Mouse (Mus musculus) hindbrain, postnatal 0 days (tissue): ENCODE measurements at regions not wholly inside any gene's neighbourhood (a gene's known extent, or its start where the extent isn't known, plus 50 kb on each side); places are given as distances from the start of the nearest gene placed in this dataset.

ENCODE experiments used
- ATAC-seq: fragments of 200-750 bp; cut with Nextera tagmentation; 2 replicates; pipeline ENCODE4 v1.8.0; 2017; ENCODE audit warnings: mild to moderate bottlenecking, moderate TSS enrichment, moderate library complexity
- DNase-seq: peaks from one replicate; pipeline ENCODE4 v3.0.0-alpha.2; 2015; ENCODE audit warnings: low spot score
- H3K27ac ChIP-seq: fragments of 300-500 bp; sonication (generic); 2 replicates; pipeline ENCODE4 v1.5.1; 2014; ENCODE audit warnings: mild to moderate bottlenecking
- H3K27me3 ChIP-seq: fragments of 300-500 bp; sonication (generic); 2 replicates; pipeline ENCODE4 v1.6.1; 2014; ENCODE audit warnings: low read length, mixed read lengths; ENCODE audit not compliant: insufficient read depth
- H3K36me3 ChIP-seq: fragments of 300-500 bp; sonication (generic); 2 replicates; pipeline ENCODE4 v1.6.1; 2014; ENCODE audit warnings: low read length, mixed read lengths; ENCODE audit not compliant: insufficient read depth
- H3K4me1 ChIP-seq: fragments of 300-500 bp; sonication (generic); 2 replicates; pipeline ENCODE4 v1.6.1; 2014; ENCODE audit warnings: antibody characterized with exemption, low read length, mixed read lengths; ENCODE audit not compliant: insufficient read depth
- H3K4me2 ChIP-seq: fragments of 300-500 bp; sonication (generic); 2 replicates; pipeline ENCODE4 v1.6.1; 2014; ENCODE audit warnings: low read depth, mild to moderate bottlenecking, low read length, moderate library complexity, mixed read lengths
- H3K4me3 ChIP-seq: fragments of 300-500 bp; sonication (generic); 2 replicates; pipeline ENCODE4 v1.5.1; 2014; ENCODE audit warnings: low read length
- H3K9ac ChIP-seq: fragments of 300-500 bp; sonication (generic); replicated peaks from 2 replicates; pipeline ENCODE4 v1.6.1; 2014; ENCODE audit warnings: mild to moderate bottlenecking, low read length, moderate library complexity, mixed read lengths
- H3K9me3 ChIP-seq: fragments of 300-500 bp; sonication (generic); 2 replicates; pipeline ENCODE4 v1.6.1; 2016; ENCODE audit warnings: low read length, mixed read lengths
- CTCF ChIP-seq: IDR thresholded peaks from 2 replicates; pipeline ENCODE4 v1.5.1; 2016; ENCODE audit warnings: antibody characterized with exemption, control low read depth, low read depth
- WGBS: fragments of 180-500 bp; shearing (Covaris S2); extraction: QIAGEN DNeasy Blood & Tissue Kit; methylation state at CpG from one replicate; pipeline ENCODE4 v1.1.7; 2014; 5-methylcytosine and 5-hydroxymethylcytosine counted together

- no peak overlapping the region for H3K4me3 ChIP-seq
- no peak overlapping the region for H3K4me2 ChIP-seq
- DNase-seq (no peak), ATAC-seq (no peak)
- no peaks in the 10 kb centered on the region for H3K27me3 ChIP-seq
- TF ChIP-seq CTCF = no peak
- WGBS = 70% methylated on average over 2 of the region's 2 CpGs
- no peaks in the 10 kb centered on the region for H3K9me3 ChIP-seq
- no peak overlapping the region for H3K9ac ChIP-seq
- no peaks in the 10 kb centered on the region for H3K36me3 ChIP-seq
- no peak overlapping the region for H3K27ac ChIP-seq
- no peaks in the 10 kb centered on the region for H3K4me1 ChIP-seq
These were observed 230.4 kb upstream of the Dpyd start for GRCm38 (mm10) chr3:118331559-118331958.

GRCm38 (mm10) chr3:118338716-118339115 is 223.2 kb upstream of the Dpyd start:
- ATAC-seq (no peak), DNase-seq (no peak)
- Histone ChIP-seq H3K27me3 (no peaks in the 10 kb centered on the region), H3K4me2 (no peak overlapping the region), H3K9me3 (no peaks in the 10 kb centered on the region), H3K27ac (no peak overlapping the region), H3K36me3 (no peaks in the 10 kb centered on the region), H3K4me1 (no peaks in the 10 kb centered on the region), H3K4me3 (no peak overlapping the region), H3K9ac (no peak overlapping the region)
- TF ChIP-seq CTCF = no peak

GRCm38 (mm10) chr3:118361741-118362141 is 200.2 kb upstream of the Dpyd start:
- H3K4me1 ChIP-seq = 0 out of 2 replicates have a peak, but pooled peaks cover 2% of the 10 kb centered on the region
- no peak overlapping the region for H3K27ac ChIP-seq
- H3K4me3 ChIP-seq = no peak overlapping the region
- H3K36me3 ChIP-seq = no peaks in the 10 kb centered on the region
- no peak overlapping the region for H3K9ac ChIP-seq
- WGBS = 48% methylated on average over 5 of the region's 5 CpGs
- DNase-seq (peak; percentile 52), ATAC-seq (no peak)
- no peak overlapping the region for H3K4me2 ChIP-seq
- H3K9me3 ChIP-seq = no peaks in the 10 kb centered on the region
- TF ChIP-seq CTCF = no peak
- H3K27me3 ChIP-seq = no peaks in the 10 kb centered on the region
